Mouse (Mus musculus): ENCODE results near the gene Arhgef18. TPM values are rescaled to one million over a fixed set of nuclear protein-coding genes. Genes with fewer than 3 reads are reported as not detected.

Arhgef18 gene
- polyA plus RNA-seq, 1 experiment from 2014 or later, result 9.6 TPM

GRCm38 (mm10) chr8:3353811-3354442 lies 38.9 kb upstream of the Arhgef18 start:
- H3K27me3 ChIP-seq (ENCODE audit: control insufficient read depth, insufficient read depth, low read length), result no peaks in the 10 kb centered on the region
- H3K36me3 ChIP-seq (ENCODE audit: control insufficient read depth, insufficient read depth, low read length), result no peaks in the 10 kb centered on the region
- no peak overlapping the region; the same call in 1 of the 2 replicates for H3K27ac ChIP-seq (ENCODE audit: low read length)
- no peaks in the 10 kb centered on the region for H3K9me3 ChIP-seq (ENCODE audit: control insufficient read depth, low read depth, low read length)
- H3K4me2 ChIP-seq (replicated peaks; ENCODE audit: low read depth, low read length), result 0 out of 2 replicates have a peak overlapping the region, but pooled peaks have one; percentile 6
- ATAC-seq (ENCODE audit: insufficient number of reproducible peaks, insufficient read depth, low FRiP score, low read depth), result no peak
- no peaks in the 10 kb centered on the region for H3K4me1 ChIP-seq (ENCODE audit: control insufficient read depth, insufficient read depth, low read length)
- H3K4me3 ChIP-seq (ENCODE audit: low read depth, low read length), result no peak overlapping the region
- H3K9ac ChIP-seq (replicated peaks; ENCODE audit: low read depth, low read length), result no peak overlapping the region
- 64% methylated on average over 6 of the region's 6 CpGs for WGBS

GRCm38 (mm10) chr8:3354443-3354812 lies 38.4 kb upstream of the Arhgef18 start:
- 65% methylated on average over 5 of the region's 5 CpGs for WGBS

GRCm38 (mm10) chr8:3355586-3355985 lies 37.2 kb upstream of the Arhgef18 start:
- Histone ChIP-seq H3K4me1 (ENCODE audit: control insufficient read depth, insufficient read depth, low read length) (no peaks in the 10 kb centered on the region), H3K4me2 (replicated peaks; ENCODE audit: low read depth, low read length) (no peak overlapping the region), H3K27ac (ENCODE audit: low read length) (no peak overlapping the region), H3K36me3 (ENCODE audit: control insufficient read depth, insufficient read depth, low read length) (no peaks in the 10 kb centered on the region), H3K9me3 (ENCODE audit: control insufficient read depth, low read depth, low read length) (no peaks in the 10 kb centered on the region), H3K9ac (replicated peaks; ENCODE audit: low read depth, low read length) (no peak overlapping the region), H3K27me3 (ENCODE audit: control insufficient read depth, insufficient read depth, low read length) (no peaks in the 10 kb centered on the region), H3K4me3 (ENCODE audit: low read depth, low read length) (no peak overlapping the region)
- 81% methylated on average over 6 of the region's 6 CpGs for WGBS
- ATAC-seq (ENCODE audit: insufficient number of reproducible peaks, insufficient read depth, low FRiP score, low read depth), result no peak

More at GRCm38 (mm10) chr8:3354443-3354812, 38.4 kb upstream of the Arhgef18 start:
- Histone ChIP-seq H3K36me3 (ENCODE audit: control insufficient read depth, insufficient read depth, low read length) (no peaks in the 10 kb centered on the region), H3K27me3 (ENCODE audit: control insufficient read depth, insufficient read depth, low read length) (no peaks in the 10 kb centered on the region), H3K27ac (ENCODE audit: low read length) (no peak overlapping the region), H3K4me3 (ENCODE audit: low read depth, low read length) (no peak overlapping the region), H3K4me2 (replicated peaks; ENCODE audit: low read depth, low read length) (no peak overlapping the region), H3K9ac (replicated peaks; ENCODE audit: low read depth, low read length) (no peak overlapping the region), H3K9me3 (ENCODE audit: control insufficient read depth, low read depth, low read length) (no peaks in the 10 kb centered on the region), H3K4me1 (ENCODE audit: control insufficient read depth, insufficient read depth, low read length) (no peaks in the 10 kb centered on the region)
- no peak for ATAC-seq (ENCODE audit: insufficient number of reproducible peaks, insufficient read depth, low FRiP score, low read depth)

- Histone ChIP-seq H3K4me3 (ENCODE audit: low read depth, low read length) (no peak overlapping the region), H3K9ac (replicated peaks; ENCODE audit: low read depth, low read length) (no peak overlapping the region), H3K27ac (ENCODE audit: low read length) (no peak overlapping the region), H3K36me3 (ENCODE audit: control insufficient read depth, insufficient read depth, low read length) (no peaks in the 10 kb centered on the region), H3K4me2 (replicated peaks; ENCODE audit: low read depth, low read length) (no peak overlapping the region), H3K27me3 (ENCODE audit: control insufficient read depth, insufficient read depth, low read length) (no peaks in the 10 kb centered on the region), H3K4me1 (ENCODE audit: control insufficient read depth, insufficient read depth, low read length) (no peaks in the 10 kb centered on the region), H3K9me3 (ENCODE audit: control insufficient read depth, low read depth, low read length) (no peaks in the 10 kb centered on the region)
- 3% methylated on average over 4 of the region's 4 CpGs for WGBS
- 0 out of 2 replicates have a peak, but pooled peaks have one; percentile 26 for ATAC-seq (ENCODE audit: insufficient number of reproducible peaks, insufficient read depth, low FRiP score, low read depth)
These were observed 34.7 kb upstream of the Arhgef18 start for GRCm38 (mm10) chr8:3358060-3358459.

GRCm38 (mm10) chr8:3367086-3367485 lies 25.7 kb upstream of the Arhgef18 start:
- Histone ChIP-seq H3K4me1 (ENCODE audit: control insufficient read depth, insufficient read depth, low read length) (no peaks in the 10 kb centered on the region), H3K4me2 (replicated peaks; ENCODE audit: low read depth, low read length) (no peak overlapping the region), H3K9me3 (ENCODE audit: control insufficient read depth, low read depth, low read length) (no peaks in the 10 kb centered on the region), H3K4me3 (ENCODE audit: low read depth, low read length) (no peak overlapping the region), H3K9ac (replicated peaks; ENCODE audit: low read depth, low read length) (no peak overlapping the region), H3K27me3 (ENCODE audit: control insufficient read depth, insufficient read depth, low read length) (no peaks in the 10 kb centered on the region), H3K36me3 (ENCODE audit: control insufficient read depth, insufficient read depth, low read length) (no peaks in the 10 kb centered on the region), H3K27ac (ENCODE audit: low read length) (no peak overlapping the region)
- WGBS, result 84% methylated on average over 5 of the region's 5 CpGs
- ATAC-seq (ENCODE audit: insufficient number of reproducible peaks, insufficient read depth, low FRiP score, low read depth), result no peak

- H3K9ac ChIP-seq (replicated peaks; ENCODE audit: low read depth, low read length), result no peak overlapping the region
- no peaks in the 10 kb centered on the region for H3K9me3 ChIP-seq (ENCODE audit: control insufficient read depth, low read depth, low read length)
- H3K4me1 ChIP-seq (ENCODE audit: control insufficient read depth, insufficient read depth, low read length), result no peaks in the 10 kb centered on the region
- no peak overlapping the region for H3K4me3 ChIP-seq (ENCODE audit: low read depth, low read length)
- H3K4me2 ChIP-seq (replicated peaks; ENCODE audit: low read depth, low read length), result no peak overlapping the region
- H3K27me3 ChIP-seq (ENCODE audit: control insufficient read depth, insufficient read depth, low read length), result no peaks in the 10 kb centered on the region
- no peak for ATAC-seq (ENCODE audit: insufficient number of reproducible peaks, insufficient read depth, low FRiP score, low read depth)
- no peaks in the 10 kb centered on the region for H3K36me3 ChIP-seq (ENCODE audit: control insufficient read depth, insufficient read depth, low read length)
- no peak overlapping the region for H3K27ac ChIP-seq (ENCODE audit: low read length)
- WGBS, result 61% methylated on average over 1 of the region's 1 CpGs
These were observed 24.7 kb upstream of the Arhgef18 start for GRCm38 (mm10) chr8:3368091-3368490.

GRCm38 (mm10) chr8:3375748-3376147 lies 17.1 kb upstream of the Arhgef18 start:
- Histone ChIP-seq H3K27me3 (ENCODE audit: control insufficient read depth, insufficient read depth, low read length) (no peaks in the 10 kb centered on the region), H3K4me2 (replicated peaks; ENCODE audit: low read depth, low read length) (no peak overlapping the region), H3K27ac (ENCODE audit: low read length) (peak overlapping the region; percentile 70; the same call in 1 of the 2 replicates), H3K9me3 (ENCODE audit: control insufficient read depth, low read depth, low read length) (no peaks in the 10 kb centered on the region), H3K4me3 (ENCODE audit: low read depth, low read length) (no peak overlapping the region), H3K9ac (replicated peaks; ENCODE audit: low read depth, low read length) (no peak overlapping the region), H3K4me1 (ENCODE audit: control insufficient read depth, insufficient read depth, low read length) (no peaks in the 10 kb centered on the region), H3K36me3 (ENCODE audit: control insufficient read depth, insufficient read depth, low read length) (no peaks in the 10 kb centered on the region)
- ATAC-seq (ENCODE audit: insufficient number of reproducible peaks, insufficient read depth, low FRiP score, low read depth), result no peak

- H3K4me2 ChIP-seq (replicated peaks; ENCODE audit: low read depth, low read length), result no peak overlapping the region
- peak; percentile 88; the same call in 1 of the 2 replicates for ATAC-seq (ENCODE audit: insufficient number of reproducible peaks, insufficient read depth, low FRiP score, low read depth)
- H3K27me3 ChIP-seq (ENCODE audit: control insufficient read depth, insufficient read depth, low read length), result no peaks in the 10 kb centered on the region
- H3K9me3 ChIP-seq (ENCODE audit: control insufficient read depth, low read depth, low read length), result no peaks in the 10 kb centered on the region
- no peak overlapping the region for H3K4me3 ChIP-seq (ENCODE audit: low read depth, low read length)
- 23% methylated on average over 11 of the region's 11 CpGs for WGBS
- no peaks in the 10 kb centered on the region for H3K4me1 ChIP-seq (ENCODE audit: control insufficient read depth, insufficient read depth, low read length)
- H3K27ac ChIP-seq (ENCODE audit: low read length), result peak overlapping the region; percentile 70
- no peaks in the 10 kb centered on the region for H3K36me3 ChIP-seq (ENCODE audit: control insufficient read depth, insufficient read depth, low read length)
- H3K9ac ChIP-seq (replicated peaks; ENCODE audit: low read depth, low read length), result no peak overlapping the region
These were observed 16.0 kb upstream of the Arhgef18 start for GRCm38 (mm10) chr8:3376641-3377274.

All from stomach, embryonic 14.5 days (tissue).